Mouse (Mus musculus) MEL (cell line): ENCODE data around the gene Pcbp3.

Experiments
- CTCF ChIP-seq, 3 experiments: IDR thresholded peaks in 2 of 3; conservative IDR thresholded peaks in 1 of 3; 2 replicates each; pipeline ENCODE4 v1.5.1; 2011 to 2012; ENCODE audit warnings: low read length in 3 of 3, low read depth in 2 of 3, mild to moderate bottlenecking in 2 of 3, improper control_type of control experiment in 1 of 3, inconsistent platforms in 1 of 3, mixed read lengths in 1 of 3, moderate library complexity in 1 of 3; ENCODE audit not compliant: control insufficient read depth in 1 of 3, insufficient read depth in 1 of 3, poor library complexity in 1 of 3, severe bottlenecking in 1 of 3
- EP300 ChIP-seq, 2 experiments: IDR thresholded peaks; 2 replicates each; pipeline ENCODE4 v1.6.1; 2011; ENCODE audit warnings: improper control_type of control experiment in 2 of 2, low read length in 2 of 2, low read depth in 1 of 2, mild to moderate bottlenecking in 1 of 2
- MEF2A ChIP-seq: IDR thresholded peaks from 2 replicates; pipeline ENCODE4 v1.6.1; 2014; ENCODE audit warnings: low read depth, mild to moderate bottlenecking, inconsistent platforms, low read length, improper control_type of control experiment; ENCODE audit not compliant: poor library complexity, insufficient replicate concordance, severe bottlenecking; ENCODE audit errors: extremely low read depth
- POLR2A ChIP-seq, 2 experiments: IDR thresholded peaks; 2 replicates each; pipeline ENCODE4 v1.6.1; 2011 to 2012; ENCODE audit warnings: low read length in 2 of 2, mild to moderate bottlenecking in 2 of 2, control low read depth in 1 of 2, improper control_type of control experiment in 1 of 2, low read depth in 1 of 2, moderate library complexity in 1 of 2; ENCODE audit not compliant: control insufficient read depth in 1 of 2, insufficient read depth in 1 of 2, poor library complexity in 1 of 2
- TCF12 ChIP-seq: IDR thresholded peaks from 2 replicates; pipeline ENCODE4 v1.6.1; 2014; ENCODE audit warnings: low read depth, mild to moderate bottlenecking, inconsistent platforms, low read length, improper control_type of control experiment, moderate library complexity
- ZKSCAN1 ChIP-seq: IDR thresholded peaks from 2 replicates; pipeline ENCODE4 v1.6.1; 2012; ENCODE audit warnings: low read depth, mild to moderate bottlenecking, inconsistent platforms, low read length, improper control_type of control experiment, moderate library complexity

DNA sequence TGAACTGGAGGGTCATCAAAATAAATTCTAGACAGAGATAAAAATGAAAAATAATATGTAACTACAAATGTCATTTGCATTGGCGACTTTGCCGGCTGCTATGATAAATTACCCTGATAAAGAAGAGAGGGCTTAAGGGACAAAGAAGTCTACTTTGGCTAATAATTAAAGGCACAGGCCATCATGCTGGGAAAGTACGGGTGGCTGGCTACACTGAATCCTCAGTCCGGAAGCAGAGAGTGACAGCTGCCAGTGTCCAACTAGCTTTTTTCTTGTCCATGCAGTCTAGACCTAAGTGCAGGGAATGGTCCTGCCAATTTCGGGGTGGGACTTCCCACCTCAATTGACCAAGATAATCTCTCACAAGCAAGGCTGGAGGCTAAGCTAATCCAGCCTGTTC, 121.1 kb downstream of the Pcbp3 start:
- TF ChIP-seq ZKSCAN1 (no peak), CTCF (IDR thresholded peaks at IDR 0.05 in 2 of 3, conservative IDR thresholded peaks at IDR 0.05 in 1 of 3; ENCODE audit: control insufficient read depth in 1 of 3, insufficient read depth in 1 of 3, low read depth in 2 of 3, low read length in 3 of 3, poor library complexity in 1 of 3, severe bottlenecking in 1 of 3) (no peak), MEF2A (no peak), EP300 (IDR thresholded peaks at IDR 0.05; ENCODE audit: low read depth in 1 of 2, low read length in 2 of 2) (no peak), POLR2A (IDR thresholded peaks at IDR 0.05; ENCODE audit: control insufficient read depth in 1 of 2, insufficient read depth in 1 of 2, low read depth in 1 of 2, low read length in 2 of 2, poor library complexity in 1 of 2) (no peak), TCF12 (no peak)
